Mouse (Mus musculus): Measurements from ENCODE around the gene Nbea.

GRCm38 (mm10) chr3:55649541-55649940 lies 534.0 kb downstream of the Nbea start:
- TF ChIP-seq CTCF (IDR thresholded peaks at IDR 0.05; ENCODE audit: low read depth) = no peak
- no peak for TF ChIP-seq EP300 (IDR thresholded peaks at IDR 0.05; ENCODE audit: low read depth)

Data from liver, embryonic 14.5 days (tissue).